Mouse (Mus musculus): ENCODE measurements around the gene Gkap1.
A peak's percentile ranks its signal among the peaks of the same experiment; 100 is the strongest.

The Gkap1 gene

DNA sequence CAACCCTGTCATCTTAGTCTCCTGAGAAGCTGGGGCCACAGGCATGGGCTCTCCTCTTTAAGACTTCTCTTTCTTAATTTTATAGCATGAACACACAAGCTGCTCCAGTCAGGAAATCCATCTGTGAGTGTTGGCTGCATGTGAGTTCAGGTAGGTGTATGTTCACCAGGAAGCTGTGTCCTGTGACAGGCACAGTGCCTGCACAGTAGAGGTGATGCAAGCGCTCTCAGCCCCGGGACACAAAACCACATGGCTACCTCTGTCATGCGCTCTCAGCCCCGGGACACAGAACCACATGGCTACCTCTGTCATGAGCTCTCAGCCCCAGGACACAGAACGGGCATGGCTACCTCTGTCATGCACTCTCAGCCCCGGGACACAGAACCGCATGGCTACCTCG is 12.0 kb downstream of the Gkap1 start:
- DNase-seq (ENCODE audit: low spot score in 2 of 2): no peak

DNA sequence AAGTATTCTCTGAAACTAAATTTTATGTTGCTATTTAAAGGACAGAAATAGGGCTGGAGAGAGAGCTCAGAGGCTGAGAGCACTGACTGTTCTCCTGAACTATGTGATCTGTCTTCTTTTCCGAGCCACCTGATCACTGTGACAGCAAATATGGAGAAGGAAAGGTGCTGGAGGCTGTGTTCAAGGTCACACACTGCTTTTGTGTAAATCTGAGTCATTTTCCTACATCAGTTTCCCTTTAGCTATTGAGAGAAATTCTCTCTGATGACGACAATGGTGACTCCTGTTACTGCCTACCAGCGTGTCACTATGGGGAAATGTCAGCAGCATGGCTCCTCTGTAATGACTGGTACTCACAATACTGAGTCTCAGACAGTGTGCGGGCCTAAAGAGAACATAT is 13.8 kb downstream of the Gkap1 start:
- no peak for DNase-seq (ENCODE audit: low spot score in 2 of 2)

DNA sequence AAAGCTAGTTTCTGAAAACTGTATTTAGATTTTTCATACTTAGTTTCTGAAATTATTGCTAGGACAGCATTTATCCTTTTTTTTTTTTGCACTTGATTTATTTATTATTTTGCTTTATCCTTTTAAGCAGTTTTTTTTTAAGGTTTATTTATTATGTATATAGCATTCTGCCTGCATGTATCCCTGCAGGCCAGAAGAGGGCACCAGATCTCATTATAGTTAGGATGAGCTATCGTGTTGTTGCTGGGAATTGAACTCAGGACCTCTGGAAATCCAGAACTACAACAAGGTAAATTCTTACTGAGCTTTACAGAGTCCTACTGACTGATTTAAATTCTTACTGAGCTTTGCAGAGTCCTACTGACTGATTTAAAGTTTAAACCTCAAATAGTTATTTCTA is 22.2 kb downstream of the Gkap1 start:
- DNase-seq (ENCODE audit: low spot score in 2 of 2): no peak

DNA sequence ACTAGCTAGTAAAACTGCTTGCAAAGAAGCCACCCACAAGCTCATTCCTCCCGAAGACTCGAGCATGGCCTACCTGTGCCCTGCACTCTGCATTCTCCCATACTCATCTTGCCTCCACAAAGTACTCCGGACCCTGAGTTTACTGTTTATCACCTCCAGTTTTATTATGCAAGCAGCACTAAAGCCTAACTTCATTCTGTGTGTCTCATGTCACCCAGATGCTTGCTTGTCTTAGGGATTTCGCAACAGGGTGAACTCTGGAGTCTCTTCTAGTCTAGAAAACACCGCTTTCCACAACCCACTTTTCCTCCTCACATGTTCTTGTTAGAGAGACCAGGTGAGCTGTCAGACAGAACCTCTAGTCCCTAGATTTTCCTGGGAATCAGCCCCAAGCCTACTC is 26.5 kb downstream of the Gkap1 start:
- no peak for DNase-seq (ENCODE audit: low spot score in 2 of 2)

DNA sequence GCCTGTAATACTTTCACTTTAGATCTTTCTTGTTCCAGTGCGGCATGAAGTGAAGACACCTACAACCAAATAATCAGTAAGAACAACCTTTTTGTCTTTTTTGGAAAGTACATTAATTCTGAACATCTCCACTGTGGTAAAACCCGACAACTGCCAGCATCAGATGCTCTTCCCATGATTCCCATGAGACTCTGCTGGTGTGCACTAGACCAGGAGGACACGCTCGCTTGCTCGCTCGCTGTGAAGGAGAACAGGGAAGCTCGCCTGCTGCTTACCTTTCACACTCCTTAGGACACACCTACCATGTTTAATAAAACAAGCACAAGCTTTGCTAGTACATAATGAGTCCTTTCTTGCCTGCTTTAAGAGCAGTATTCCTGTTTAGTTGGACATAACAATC is 39.0 kb downstream of the Gkap1 start:
- no peak for DNase-seq (ENCODE audit: low spot score in 2 of 2)

DNA sequence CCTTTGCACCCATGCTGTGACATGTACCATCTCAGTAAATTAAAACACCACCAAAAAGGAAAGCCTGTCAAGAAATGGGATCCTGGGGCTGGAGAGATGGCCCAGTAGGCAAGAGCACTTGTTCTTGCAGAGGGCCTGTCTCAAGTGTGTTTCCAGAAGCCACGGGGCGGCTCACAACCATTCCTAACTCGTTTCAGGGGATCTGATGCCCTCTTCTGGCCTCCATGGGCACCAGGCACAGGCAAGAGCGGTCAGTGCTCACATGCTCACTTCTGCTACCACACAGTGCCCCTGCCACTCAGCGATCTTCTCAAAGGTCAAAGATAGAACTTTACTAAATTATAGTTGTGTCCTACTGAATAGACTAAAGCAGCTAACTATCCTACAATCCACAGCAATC is 42.9 kb downstream of the Gkap1 start:
- peak; percentile 23 to 65 for DNase-seq (ENCODE audit: low spot score in 2 of 2)

DNA sequence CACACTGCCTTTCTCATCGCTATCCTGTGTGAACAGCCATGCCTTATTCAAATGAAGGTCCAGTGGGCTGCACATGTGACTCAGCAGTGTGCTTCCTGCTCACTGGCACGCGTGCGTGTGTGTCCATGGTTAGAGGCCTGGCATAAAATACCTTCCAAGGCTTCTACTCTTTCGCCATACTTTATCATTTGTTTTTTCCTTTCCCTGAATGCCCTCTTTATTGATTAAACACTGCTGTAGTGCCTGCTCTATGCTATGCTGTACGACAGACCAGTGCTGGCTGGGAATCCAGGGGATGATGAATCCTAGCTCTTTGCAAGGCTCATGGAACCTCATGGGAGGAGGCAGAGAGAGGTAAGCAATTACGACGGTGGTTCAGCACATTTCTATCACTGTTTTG is 43.4 kb downstream of the Gkap1 start:
- no peak for DNase-seq (ENCODE audit: low spot score in 2 of 2)

DNA sequence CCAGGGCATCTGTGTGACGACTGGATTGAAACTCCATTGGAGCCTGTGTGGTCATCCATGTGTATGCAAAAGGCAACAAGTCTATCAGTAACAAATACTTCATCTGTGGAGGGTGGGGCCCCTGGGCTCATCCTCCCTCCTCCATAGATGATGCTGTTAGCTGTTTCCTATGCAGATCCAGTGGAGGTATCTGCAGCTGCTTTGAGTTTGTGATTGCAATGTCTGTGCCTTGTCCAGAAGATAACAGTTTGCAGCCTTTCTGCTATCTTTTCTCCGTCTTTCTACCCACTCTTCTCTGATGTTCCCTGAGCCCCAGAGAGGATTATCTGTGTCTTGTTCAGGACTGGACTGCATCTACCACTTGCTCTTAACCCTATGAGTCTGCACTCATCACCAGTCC is 46.9 kb downstream of the Gkap1 start:
- no peak for DNase-seq (ENCODE audit: low spot score in 2 of 2)

DNA sequence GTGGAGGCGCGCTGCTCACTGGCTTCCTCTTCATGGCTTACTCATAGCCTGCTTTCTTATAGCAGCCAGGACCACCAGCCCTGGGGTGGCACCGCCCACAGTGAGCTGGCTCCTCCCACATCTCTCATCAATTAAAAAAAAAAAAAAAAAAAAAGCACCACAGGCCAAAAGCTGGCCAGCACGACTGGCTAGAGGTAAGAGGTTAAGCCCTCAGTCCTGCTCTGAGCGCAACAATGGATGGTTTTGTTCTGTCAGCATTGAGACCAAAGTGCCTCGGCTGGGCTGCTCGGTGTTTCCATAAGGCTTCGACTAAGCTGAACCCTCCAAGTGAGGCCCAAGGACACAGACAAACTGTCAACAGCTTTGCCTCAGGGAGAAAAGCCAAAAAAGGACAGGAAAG is 49.8 kb downstream of the Gkap1 start:
- DNase-seq (ENCODE audit: low spot score in 2 of 2): no peak

DNA sequence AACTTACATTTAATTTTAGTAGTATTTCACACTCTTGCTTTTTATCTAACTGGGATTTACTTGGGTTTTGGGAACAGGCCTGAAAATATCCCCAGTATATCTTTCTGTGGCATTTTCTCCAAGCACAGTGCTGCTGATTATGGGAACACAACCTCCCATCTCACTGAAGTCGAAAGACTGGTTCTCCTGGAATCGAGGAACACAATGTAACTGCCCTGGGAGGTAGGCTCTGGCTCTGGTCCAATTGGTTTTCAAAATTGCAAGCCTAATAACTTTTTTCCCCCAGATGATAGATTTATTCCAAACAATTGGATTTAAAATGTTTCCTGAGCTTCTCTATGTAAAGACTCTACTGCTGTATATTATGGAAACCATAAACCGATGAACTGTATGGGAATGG is 55.3 kb downstream of the Gkap1 start:
- no peak for DNase-seq (ENCODE audit: low spot score in 2 of 2)

DNA sequence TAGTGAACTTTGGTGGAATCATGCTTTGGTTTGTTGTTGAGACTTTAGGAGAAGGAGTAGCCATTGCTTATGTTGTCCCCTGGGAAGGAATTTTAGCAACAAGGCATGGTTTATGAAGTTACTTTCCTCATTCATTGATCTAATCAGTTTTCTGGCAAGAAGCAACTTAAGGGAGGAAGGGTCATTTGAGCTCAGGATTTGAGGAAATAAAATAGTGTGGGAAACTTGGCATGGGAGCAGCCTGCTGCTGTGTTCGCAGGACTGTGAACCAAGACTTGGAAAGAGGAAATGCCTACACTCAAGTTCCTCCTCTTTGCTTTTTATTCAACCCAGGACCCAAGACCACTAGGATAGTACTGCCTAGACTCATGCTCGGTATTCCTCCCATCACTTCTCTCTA is 58.0 kb downstream of the Gkap1 start:
- no peak for DNase-seq (ENCODE audit: low spot score in 2 of 2)

DNA sequence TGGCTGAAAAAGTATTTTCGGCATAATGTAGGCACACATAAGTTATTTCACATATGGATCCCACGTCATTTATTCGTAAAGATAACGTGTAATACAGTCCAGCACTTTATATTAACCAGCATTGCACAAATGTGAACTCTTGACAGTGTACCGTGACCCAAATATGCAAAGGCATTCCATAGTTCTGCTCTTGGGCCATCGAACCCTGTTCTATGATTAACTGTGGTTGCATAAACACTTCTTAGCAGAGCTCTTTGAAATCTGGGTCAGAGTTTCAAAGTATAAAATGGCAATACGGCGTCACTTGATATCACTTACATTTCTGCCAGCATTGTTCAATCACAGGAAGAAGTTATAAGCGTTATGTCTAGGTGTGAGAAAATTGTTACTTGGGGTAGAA is 59.1 kb downstream of the Gkap1 start:
- DNase-seq (ENCODE audit: low spot score in 2 of 2): no peak

DNA sequence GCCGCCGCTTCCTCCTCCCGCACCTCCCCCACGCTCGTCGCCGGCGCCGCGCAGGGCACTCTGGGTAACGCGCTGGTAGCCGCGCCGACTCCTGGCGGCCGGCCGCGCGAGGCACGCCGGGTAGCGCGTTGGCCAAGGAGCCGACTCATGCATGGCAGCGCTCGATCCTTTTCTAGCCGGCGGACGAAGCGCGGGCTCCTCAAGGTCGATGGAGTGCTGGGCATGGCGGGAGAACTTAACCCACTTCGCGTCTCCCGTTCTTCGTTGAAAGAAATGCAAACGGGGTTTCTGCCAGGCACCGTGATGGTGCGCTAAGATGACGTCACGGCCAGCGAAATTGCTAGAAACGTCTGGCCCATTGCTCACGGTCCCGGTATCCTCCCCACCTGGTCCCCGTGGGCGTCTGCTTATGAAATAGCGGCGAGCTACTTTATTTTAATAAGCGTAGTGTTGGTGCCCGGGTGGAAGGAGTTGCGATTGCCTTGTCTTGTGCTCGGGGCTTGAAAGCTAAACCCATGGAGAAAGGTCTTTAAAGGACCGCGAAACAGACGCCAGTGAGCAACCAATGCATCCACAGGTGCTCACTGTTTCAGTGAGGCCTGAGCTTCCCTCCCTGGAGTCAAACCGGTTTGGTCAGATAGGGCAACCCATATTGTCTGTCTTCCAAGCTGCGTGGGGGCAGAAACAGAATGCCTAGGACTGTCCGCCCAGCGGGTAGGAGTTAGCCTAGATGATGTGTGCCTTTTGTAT is 59.7 kb downstream of the Gkap1 start, which contains the start of gene Ubqln1:
Gene Ubqln1 (minus strand): TSS at position 62 of the 750 bp plus-strand sequence.
- peak; percentile 87 to 94 for DNase-seq (ENCODE audit: low spot score in 2 of 2)

DNA sequence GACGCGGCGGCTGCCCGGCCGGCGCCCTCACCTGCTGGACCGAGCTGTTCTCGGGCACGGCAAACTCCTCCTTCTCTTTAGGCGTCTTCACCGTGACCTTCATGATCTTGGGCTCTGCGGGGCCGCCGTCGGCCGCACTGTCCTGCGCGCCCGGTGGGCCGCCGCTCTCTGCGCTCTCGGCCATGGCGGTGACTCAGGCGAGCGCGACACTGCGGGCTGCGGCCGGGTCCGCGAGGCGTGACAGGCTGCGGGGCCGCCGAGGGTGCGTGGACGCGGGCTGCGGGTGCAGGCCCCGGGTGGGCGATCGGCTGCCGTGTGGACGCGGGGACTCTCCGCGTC is 60.3 kb downstream of the Gkap1 start:
- no peak for DNase-seq (ENCODE audit: low spot score in 2 of 2)

DNA sequence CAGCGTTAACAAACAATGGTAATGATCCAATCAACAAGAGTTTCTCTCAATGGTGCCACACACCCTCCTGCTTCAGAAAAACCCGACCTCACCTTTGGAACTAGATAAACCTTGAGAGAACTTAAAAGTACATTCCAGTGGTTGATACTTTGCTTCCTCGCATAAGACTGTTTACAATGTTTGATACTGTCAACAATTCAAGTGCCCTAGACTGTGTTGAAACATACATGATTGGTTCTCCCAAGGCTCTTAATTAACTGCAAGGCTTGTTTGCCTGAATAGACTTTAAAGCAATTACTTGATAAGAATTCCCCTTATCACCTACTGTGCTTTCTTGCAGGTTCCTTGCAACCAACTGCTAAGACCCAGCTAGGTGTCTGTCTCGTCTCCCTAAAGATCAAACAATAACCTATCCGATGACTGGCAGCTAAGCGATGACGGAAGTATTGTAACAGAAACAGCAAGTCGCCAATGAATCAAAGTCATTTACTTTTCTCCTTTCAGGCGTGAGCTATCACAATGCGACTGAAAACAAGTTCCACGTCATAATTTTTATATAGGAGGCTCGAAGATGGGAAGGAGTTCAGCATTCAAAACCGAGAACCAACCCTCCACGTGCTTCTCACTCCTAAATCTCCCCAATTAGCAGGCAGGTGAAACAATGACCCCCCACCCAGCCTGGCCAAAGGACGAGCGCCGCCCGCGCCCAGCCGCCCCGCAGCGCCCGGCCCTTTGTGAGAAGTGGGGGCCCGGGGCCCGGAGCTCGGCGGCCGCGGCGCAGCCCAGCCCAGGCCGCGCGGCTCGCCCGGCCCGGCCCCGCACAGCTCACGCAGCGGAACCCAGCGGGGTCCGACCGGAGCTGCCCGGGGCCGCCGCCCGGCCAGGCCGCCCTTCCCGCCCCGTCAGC is 60.9 kb downstream of the Gkap1 start:
- no peak for DNase-seq (ENCODE audit: low spot score in 2 of 2)

DNA sequence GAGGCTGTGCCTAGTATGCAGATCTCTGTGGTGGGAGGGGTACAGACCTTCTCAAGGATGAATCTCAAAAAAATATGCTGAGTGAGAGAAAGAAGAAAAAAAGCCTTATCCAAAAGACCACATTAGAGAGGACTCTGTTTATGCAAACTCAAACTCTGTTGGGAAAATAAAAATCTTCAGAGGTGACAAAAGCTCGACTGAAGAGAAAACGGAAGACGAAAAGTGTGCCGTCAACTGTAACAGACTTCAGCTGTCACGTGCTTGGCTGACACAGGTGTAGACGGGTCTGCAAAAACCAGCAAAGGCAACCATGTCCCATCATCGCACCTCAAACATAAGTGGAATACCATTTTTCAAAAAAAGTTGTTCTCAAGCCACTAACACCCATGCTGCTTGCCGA is 61.7 kb downstream of the Gkap1 start:
- DNase-seq (ENCODE audit: low spot score in 2 of 2): no peak

DNA sequence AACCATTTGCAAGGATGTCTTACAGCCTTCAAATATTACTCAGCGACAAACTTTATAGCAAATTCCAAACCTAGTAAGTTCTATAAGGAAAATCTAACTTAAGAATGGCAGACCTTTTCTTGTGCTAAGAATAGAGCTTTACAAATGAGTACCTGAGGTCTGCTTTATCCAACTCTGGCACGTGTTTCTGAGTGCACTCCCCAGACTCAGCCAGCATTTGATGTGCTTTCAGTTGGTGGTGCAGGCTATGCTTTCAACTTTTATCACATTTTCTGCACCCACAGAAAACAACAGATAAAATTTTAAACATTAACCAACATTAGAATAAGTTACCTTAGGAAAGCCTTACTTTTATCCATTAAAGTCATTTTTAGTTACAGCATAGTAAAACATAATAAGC is 63.0 kb downstream of the Gkap1 start:
- no peak for DNase-seq (ENCODE audit: low spot score in 2 of 2)

DNA sequence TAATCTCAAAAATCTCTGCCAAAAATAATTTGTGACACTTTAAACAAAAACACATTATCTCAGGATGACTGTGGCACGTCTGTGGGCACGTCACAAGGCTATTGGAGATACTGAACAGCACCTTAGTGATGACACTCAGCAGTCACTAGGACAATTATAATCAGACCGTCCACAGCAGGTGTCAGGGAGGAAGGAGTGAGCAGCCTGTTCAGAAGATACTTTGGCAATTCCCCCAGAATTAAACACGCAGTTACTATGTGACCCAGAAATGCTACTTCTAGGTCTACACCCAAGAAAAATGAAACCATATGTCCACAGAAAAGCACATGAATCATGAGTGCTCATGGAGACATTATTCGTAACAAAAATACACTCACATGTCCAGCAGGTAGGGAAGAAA is 65.1 kb downstream of the Gkap1 start:
- DNase-seq (ENCODE audit: low spot score in 2 of 2): no peak

DNA sequence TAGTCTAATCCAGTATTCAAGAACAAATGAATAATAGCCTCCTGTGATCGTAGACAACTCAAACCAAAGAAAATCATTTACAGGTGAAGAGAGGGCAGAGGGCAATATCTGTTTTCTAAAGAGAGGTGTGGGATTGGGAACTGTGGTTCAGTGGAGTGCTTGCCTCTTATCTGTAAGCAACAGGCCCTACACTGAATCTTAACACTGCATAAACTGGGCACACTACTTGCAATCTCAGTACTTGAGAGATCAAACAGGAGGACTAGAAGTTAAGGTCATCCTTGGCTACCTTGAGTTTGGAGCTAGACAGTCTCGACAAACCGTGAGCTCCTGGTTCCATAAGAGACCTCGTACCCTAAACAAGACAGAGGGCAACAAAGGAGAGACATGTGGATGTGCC is 69.4 kb downstream of the Gkap1 start:
- DNase-seq (ENCODE audit: low spot score in 2 of 2): no peak

DNA sequence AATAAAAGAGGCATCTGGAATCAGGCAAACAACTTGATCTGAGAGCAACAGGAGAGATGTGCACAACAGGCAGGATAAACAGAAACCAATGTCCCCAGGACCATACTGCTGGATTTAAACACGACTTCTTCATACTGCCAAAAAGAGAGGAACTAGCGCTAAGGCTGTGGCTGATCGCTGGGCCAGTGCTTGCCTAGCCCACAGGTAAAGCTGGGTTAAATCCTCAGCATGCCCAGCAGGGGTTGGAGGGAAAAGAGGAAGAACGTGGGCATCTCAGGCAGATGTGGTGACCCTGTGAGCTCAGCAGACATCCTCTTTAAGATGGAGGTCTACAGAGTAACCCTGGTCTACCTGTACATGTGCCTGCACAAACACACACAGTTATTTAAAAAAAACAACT is 70.5 kb downstream of the Gkap1 start:
- no peak for DNase-seq (ENCODE audit: low spot score in 2 of 2)

DNA sequence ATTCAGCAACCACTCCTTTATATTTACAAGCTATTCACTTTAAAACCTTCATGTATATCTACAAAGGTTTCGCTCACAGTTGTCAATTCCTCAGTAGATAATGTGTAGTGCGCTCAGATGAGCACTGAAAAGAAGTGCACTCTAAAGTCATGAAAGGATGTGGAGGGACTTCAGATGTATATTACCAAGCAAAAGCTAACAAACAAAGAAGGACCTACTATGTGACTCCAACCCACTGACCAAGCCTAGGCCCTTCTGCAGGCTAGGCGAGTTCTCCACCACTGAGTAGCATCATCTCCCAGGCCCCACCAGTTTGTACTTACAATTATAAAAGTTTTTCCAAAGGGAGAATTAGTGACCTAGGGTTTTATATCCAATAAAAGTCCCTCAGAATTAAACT is 71.3 kb downstream of the Gkap1 start:
- no peak for DNase-seq (ENCODE audit: low spot score in 2 of 2)

DNA sequence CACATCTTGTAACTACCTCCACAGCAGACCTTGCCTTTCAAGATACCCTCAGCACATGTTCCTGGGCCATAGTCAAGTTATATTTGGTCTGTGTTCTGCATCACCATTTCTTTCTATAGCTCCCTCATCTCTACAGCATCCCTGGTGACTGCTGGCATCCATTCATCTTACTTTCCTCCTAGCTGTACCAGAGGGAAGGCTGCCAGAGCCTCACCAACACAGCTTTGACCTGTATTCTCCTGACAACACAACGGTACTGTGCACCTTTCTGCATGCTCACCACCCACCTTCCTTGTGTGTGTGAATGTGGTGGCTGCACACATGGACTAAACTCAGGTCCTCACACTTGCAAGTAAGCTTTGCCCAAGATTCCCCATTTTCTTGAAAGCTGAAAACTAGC is 72.6 kb downstream of the Gkap1 start:
- DNase-seq (ENCODE audit: low spot score in 2 of 2): no peak

DNA sequence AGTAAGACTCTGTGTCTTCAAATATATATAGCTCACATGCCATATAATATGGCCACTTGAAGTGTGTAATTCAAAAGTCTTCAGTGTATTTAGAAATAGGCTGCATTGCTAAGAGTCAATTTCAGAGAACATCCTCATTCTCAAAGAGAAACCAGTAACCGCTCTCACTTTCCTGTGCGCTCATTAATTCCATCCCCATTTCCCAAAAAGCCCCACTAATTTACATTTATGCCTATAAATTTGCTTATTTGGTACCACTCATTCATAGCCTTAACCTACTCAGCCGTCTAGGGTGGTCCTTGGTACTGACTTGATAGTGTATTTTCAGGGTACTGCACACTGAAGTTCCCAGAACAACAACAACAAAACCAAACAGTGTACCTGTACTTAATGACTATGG is 73.6 kb downstream of the Gkap1 start:
- no peak for DNase-seq (ENCODE audit: low spot score in 2 of 2)

Measured in spleen, postnatal 4 days (tissue).